Mouse (Mus musculus) heart, postnatal 36 days (tissue): ENCODE measurements at regions not wholly inside any gene's neighbourhood (a gene's known extent, or its start where the extent isn't known, plus 50 kb on each side); places are given as distances from the start of the nearest gene placed in this dataset.

Experiments
- DNase-seq, 2 experiments: peaks; one replicate each; pipeline ENCODE4 v3.0.0; 2021 to 2022
- intact Hi-C: fragments of 180-260 bp; cut with DNase I; formaldehyde crosslinking; loops from one replicate; pipeline ENCODE4 v1.15.1; 2025

- no peak for DNase-seq
- intact Hi-C loops: no loop called here
Measured at GRCm38 (mm10) chr1:67359824-67360223, 237.0 kb downstream of the Cps1 start.

DNA sequence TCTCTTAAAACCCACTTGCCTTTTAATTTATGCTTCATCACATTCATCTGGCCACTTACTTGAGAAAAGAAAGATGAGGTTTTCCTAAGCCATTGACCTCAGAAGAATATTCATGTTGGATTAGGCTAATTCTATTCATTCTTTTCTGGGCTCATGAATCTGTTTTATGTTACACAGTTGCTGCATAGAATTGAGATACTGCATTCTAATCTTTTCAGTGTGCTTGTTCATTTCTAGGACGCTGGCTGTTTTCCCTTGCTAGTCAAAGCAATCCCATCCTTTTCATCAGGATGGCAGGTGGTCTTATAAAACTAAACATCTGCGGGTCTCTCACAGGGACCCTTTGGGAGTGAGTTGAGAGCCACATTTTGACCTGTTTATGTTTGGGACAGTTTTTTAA lies 243.2 kb downstream of the Cps1 start:
- no peak for DNase-seq
- intact Hi-C loops: no loop called here

DNA sequence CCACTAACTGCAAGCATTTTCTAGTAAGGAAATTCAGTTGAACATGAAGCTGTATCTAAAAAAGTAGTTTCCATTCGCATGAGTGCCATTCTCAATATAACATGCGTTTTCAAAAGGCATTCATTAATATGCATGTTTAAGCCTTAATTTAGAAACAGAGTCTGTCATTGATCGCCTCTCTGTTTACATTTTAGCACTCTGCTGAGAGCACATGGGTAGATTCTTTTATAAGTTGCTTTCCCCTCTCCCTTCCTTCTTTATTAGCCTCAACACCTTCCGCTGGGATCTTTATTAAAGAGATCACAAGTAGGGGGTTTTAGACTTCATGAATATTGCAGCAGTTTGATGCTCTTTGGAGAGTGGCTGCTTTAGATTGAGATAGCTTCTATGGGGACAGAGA lies 243.7 kb downstream of the Cps1 start:
- intact Hi-C loops: no loop called here
- DNase-seq: no peak

DNA sequence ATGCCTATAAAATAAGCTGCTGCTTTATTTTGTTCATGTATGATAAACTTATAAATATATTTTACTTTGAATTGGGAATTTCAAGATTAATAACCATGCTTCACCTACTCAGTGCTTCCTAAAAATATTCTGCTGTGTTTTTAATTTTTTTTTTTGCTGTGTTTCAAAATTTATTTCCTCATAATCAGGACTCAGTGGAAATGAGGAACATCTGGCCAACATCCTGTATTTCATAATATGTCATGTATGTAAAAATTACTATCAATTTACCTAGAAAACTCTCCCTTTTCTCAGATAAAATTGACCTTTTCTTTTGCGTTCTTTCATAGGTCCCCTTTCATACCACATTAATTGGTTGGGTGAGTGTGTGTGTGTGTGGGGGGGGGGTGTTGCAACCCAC lies 259.5 kb downstream of the Cps1 start:
- intact Hi-C loops: no loop called here
- no peak for DNase-seq

GRCm38 (mm10) chr1:67385377-67385776 lies 262.6 kb downstream of the Cps1 start:
- intact Hi-C loops: no loop called here

GRCm38 (mm10) chr1:67386877-67387276 lies 264.1 kb downstream of the Cps1 start:
- intact Hi-C loops: no loop called here
- no peak for DNase-seq

More at GRCm38 (mm10) chr1:67385377-67385776, 262.6 kb downstream of the Cps1 start:
- no peak for DNase-seq

- DNase-seq: no peak
- intact Hi-C loops: no loop called here
Measured at GRCm38 (mm10) chr1:67397757-67398446, 275.1 kb downstream of the Cps1 start.

GRCm38 (mm10) chr1:67409531-67409930 lies 286.7 kb downstream of the Cps1 start:
- intact Hi-C loops: no loop called here

GRCm38 (mm10) chr1:67417196-67417595 lies 294.4 kb downstream of the Cps1 start:
- intact Hi-C loops: no loop called here
- DNase-seq: no peak

More at GRCm38 (mm10) chr1:67409531-67409930, 286.7 kb downstream of the Cps1 start:
- no peak for DNase-seq

DNA sequence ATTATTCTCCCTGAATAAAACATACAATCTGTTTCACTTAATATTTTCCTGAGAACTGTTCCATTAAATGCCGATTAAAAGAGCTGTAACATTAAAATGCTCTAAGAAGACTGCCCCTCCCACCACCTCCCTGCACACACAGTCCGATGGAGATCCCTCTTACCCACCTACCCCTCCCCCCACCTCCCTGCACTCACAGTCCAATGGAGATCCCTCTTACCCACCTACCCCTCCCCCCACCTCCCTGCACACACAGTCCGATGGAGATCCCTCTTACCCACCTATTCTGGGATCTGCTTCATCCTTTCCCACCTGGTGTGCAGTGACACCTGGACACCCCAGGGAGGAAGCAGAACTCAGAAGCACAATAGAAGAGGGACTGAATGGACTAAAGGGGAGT lies 305.6 kb downstream of the Cps1 start:
- intact Hi-C loops: no loop called here
- no peak for DNase-seq

DNA sequence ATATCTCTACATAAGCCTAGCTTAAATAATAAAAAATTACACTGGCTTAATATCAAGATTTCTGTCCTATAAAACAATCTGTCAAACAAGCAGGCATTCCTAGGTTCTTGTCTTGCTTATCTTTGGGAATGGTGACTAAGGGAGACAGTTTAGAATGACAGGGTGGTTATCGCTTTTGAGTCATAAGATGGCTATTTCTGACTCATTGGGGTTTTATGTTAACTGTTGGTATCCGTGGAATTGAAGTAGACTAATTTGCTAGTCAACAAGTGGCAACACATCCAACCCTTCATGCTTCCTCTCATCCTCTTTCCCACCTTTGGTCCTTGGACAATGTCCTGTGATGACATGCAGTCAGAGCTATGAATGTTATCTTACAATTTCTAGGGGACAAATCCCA lies 328.0 kb downstream of the Cps1 start:
- DNase-seq: no peak
- intact Hi-C loops: no loop called here

GRCm38 (mm10) chr1:67464203-67464602 lies 341.4 kb downstream of the Cps1 start:
- DNase-seq: no peak
- intact Hi-C loops: no loop called here

GRCm38 (mm10) chr1:67465527-67465926 lies 342.7 kb downstream of the Cps1 start:
- intact Hi-C loops: no loop called here
- DNase-seq: no peak

- no peak for DNase-seq
- intact Hi-C loops: loop anchor here (5.0 kb wide), 1 partner anchor 1660 kb away; no protein-coding TSS in a partner anchor
Measured at GRCm38 (mm10) chr1:67477006-67477405, 354.2 kb downstream of the Cps1 start.

- intact Hi-C loops: loop anchor here (5.0 kb wide), 1 partner anchor 1659 kb away; no protein-coding TSS in a partner anchor
- no peak for DNase-seq
Measured at GRCm38 (mm10) chr1:67477966-67478365, 355.1 kb downstream of the Cps1 start.

- intact Hi-C loops: no loop called here
- DNase-seq: no peak
Measured at GRCm38 (mm10) chr1:67481974-67482373, 359.1 kb downstream of the Cps1 start.

DNA sequence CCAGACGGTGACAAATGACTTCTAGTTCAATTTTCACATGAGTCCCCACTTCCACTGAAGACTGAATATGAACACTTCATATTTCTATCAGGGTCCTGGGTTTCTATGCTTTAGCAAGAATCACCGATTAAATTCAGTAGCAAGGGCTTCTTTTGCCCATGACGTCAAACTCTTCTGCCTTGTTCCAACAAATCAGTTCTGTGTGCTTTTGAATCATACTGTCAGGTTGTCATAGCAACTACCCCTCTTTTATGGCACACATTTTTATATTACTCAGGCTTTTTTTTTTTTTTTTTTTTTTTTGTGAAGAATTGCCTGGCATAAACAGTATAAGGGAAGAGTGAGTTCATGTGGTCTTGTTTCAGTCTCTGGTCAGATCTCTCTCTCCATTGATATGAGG lies 381.3 kb downstream of the Cps1 start:
- intact Hi-C loops: no loop called here
- DNase-seq: no peak

GRCm38 (mm10) chr1:67505746-67506145 lies 382.9 kb downstream of the Cps1 start:
- intact Hi-C loops: no loop called here
- DNase-seq: no peak

- intact Hi-C loops: no loop called here
- DNase-seq: no peak
Measured at GRCm38 (mm10) chr1:67518295-67518694, 395.5 kb downstream of the Cps1 start.

- DNase-seq: no peak
- intact Hi-C loops: no loop called here
Measured at GRCm38 (mm10) chr1:67558728-67559127, 435.9 kb downstream of the Cps1 start.

DNA sequence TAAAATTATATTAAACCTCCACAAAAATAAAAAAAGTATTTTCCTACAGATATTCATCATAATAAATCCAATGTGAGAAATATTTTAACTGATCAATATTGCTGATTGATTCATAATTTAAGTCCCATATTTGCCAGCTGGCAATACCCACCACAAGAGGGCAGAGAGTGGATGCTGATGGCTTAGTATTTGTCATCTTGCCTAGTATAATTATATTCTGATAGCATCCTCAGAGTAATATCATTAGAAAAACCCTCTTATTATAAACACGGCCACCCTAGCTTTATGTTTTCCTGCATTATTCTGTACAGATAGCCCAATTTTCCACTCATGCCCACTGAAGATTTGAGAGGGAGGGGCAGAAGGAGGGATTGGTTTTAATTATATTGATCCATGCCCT lies 436.4 kb downstream of the Cps1 start:
- no peak for DNase-seq
- intact Hi-C loops: no loop called here

- intact Hi-C loops: no loop called here
- no peak for DNase-seq
Measured at GRCm38 (mm10) chr1:67571616-67572015, 448.8 kb downstream of the Cps1 start.

- intact Hi-C loops: no loop called here
- no peak for DNase-seq
Measured at GRCm38 (mm10) chr1:67579732-67580131, 456.9 kb downstream of the Cps1 start.
